Mouse (Mus musculus) CH12.LX (cell line): ENCODE data around the gene Map4k4.

ENCODE experiments used
- EP300 ChIP-seq: IDR thresholded peaks from 2 replicates; pipeline ENCODE4 v1.6.1; 2011; ENCODE audit warnings: low read length, improper control_type of control experiment
- MAFK ChIP-seq: IDR thresholded peaks from 2 replicates; pipeline ENCODE4 v1.6.1; 2011; ENCODE audit warnings: low read length, improper control_type of control experiment; ENCODE audit not compliant: insufficient replicate concordance
- POLR2A ChIP-seq: IDR thresholded peaks from 2 replicates; pipeline ENCODE4 v1.6.1; 2011; ENCODE audit warnings: low read depth, mild to moderate bottlenecking, improper control_type of control experiment, low read length
- TBP ChIP-seq: conservative IDR thresholded peaks from 2 replicates; pipeline ENCODE4 v1.6.1; 2011; ENCODE audit warnings: low read depth, low read length, improper control_type of control experiment
- TCF12 ChIP-seq: IDR thresholded peaks from 2 replicates; pipeline ENCODE4 v1.6.1; 2014; ENCODE audit warnings: low read depth, mild to moderate bottlenecking, inconsistent platforms, low read length, improper control_type of control experiment
- USF1 ChIP-seq: IDR thresholded peaks from 2 replicates; pipeline ENCODE4 v1.6.1; 2014; ENCODE audit warnings: low read depth, mild to moderate bottlenecking, inconsistent platforms, low read length, improper control_type of control experiment
- ZMIZ1 ChIP-seq: IDR thresholded peaks from 2 replicates; pipeline ENCODE4 v1.6.1; 2012; ENCODE audit warnings: low read depth, mild to moderate bottlenecking, inconsistent platforms, low read length, improper control_type of control experiment

DNA sequence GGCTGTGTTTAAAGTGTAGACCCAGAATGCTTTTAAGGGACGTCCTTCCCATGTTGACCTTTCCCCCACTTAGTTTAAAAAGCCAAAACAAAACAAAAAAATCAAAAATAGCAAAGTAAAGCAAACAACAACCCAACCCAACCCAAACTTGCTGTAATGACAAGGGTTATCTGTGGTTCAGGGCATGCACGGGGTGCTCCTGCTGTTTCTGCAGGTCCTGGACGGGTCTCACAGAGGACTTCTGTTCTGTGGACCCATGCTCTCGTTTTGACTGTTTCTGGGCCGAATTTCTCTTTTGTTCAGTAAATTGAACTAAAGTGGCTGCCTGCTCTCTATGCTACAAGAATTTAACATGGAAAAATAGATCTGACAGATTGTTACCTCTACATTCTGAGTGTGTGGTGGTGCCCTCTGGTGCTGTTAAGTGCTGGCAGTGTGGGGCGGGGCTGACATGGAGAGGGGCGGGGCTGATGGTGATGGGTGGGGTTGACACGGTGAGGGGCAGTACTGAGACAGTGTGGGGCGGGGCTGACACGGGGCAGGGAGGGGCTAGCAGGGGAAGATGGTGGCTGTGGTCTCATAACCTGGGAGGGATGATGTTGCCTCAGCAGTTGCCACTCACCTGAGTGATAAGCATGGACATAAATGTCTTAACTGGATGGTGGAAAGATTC is 49.2 kb downstream of the Map4k4 start:
- no peak for TF ChIP-seq ZMIZ1
- no peak for TF ChIP-seq TBP
- no peak for TF ChIP-seq POLR2A
- TF ChIP-seq MAFK, result no peak
- no peak for TF ChIP-seq EP300
- no peak for TF ChIP-seq USF1
- TF ChIP-seq TCF12, result no peak
